Mouse (Mus musculus): ENCODE measurements around the gene Ndufb10. TPM values are rescaled to one million over a fixed set of nuclear protein-coding genes. Genes with fewer than 3 reads are reported as not detected.

The Ndufb10 gene
- total RNA-seq, 2 experiments from 2014 or later = 422 to 522 TPM

Other genes with a start within 250 kb of the Ndufb10 start
- 10 to 100 TPM; 20.3 to 23.9 TPM for gene Mlst8, start 245.4 kb downstream of the Ndufb10 start, total RNA-seq (2021)
- 10 to 100 TPM; 11.1 to 26.5 TPM for gene Caskin1, start 235.9 kb downstream of the Ndufb10 start, total RNA-seq (2021)
- gene Traf7, start 196.5 kb downstream of the Ndufb10 start, total RNA-seq (2021) = 100 to 1,000 TPM in 1 of 2 experiments, 10 to 100 TPM in 1; 83.5 to 104 TPM
- gene Rab26, start 190.3 kb downstream of the Ndufb10 start, total RNA-seq (2021) = 1 to 10 TPM; 1.2 to 1.5 TPM
- gene Pkd1, start 174.6 kb downstream of the Ndufb10 start, total RNA-seq (2021) = 10 to 100 TPM; 40.2 to 51.0 TPM
- gene Tsc2, start 91.8 kb downstream of the Ndufb10 start, total RNA-seq (2021) = 100 to 1,000 TPM in 1 of 2 experiments, 10 to 100 TPM in 1; 84.9 to 110 TPM
- 10 to 100 TPM in 1 of 2 experiments, 1 to 10 TPM in 1; 6.4 to 11.6 TPM for gene Nthl1, start 91.8 kb downstream of the Ndufb10 start, total RNA-seq (2021)
- 10 to 100 TPM; 66.9 to 72.8 TPM for gene Slc9a3r2, start 74.2 kb downstream of the Ndufb10 start, total RNA-seq (2021)
- gene Npw, start 66.0 kb downstream of the Ndufb10 start, total RNA-seq (2021) = not detected
- 10 to 100 TPM; 38.9 to 42.2 TPM for gene Zfp598, start 54.8 kb downstream of the Ndufb10 start, total RNA-seq (2021)
- gene Syngr3, start 34.5 kb downstream of the Ndufb10 start, total RNA-seq (2021) = 10 to 100 TPM in 1 of 2 experiments, 1 to 10 TPM in 1; 5.8 to 11.7 TPM
- 10 to 100 TPM; 36.0 to 36.8 TPM for gene Gfer, start 28.3 kb downstream of the Ndufb10 start, total RNA-seq (2021)
- 1 to 10 TPM; 4.3 to 6.6 TPM for gene Noxo1, start 28.2 kb downstream of the Ndufb10 start, total RNA-seq (2021)
- gene Tbl3, start 16.8 kb downstream of the Ndufb10 start, total RNA-seq (2021) = 10 to 100 TPM; 39.1 to 39.9 TPM
- under 1 TPM in 1 of 2 experiments, not detected in 1; 0.24 TPM for gene Rnf151, start 6.4 kb downstream of the Ndufb10 start, total RNA-seq (2021)
- 100 to 1,000 TPM; 785 to 825 TPM for gene Rps2, start 6.4 kb downstream of the Ndufb10 start, total RNA-seq (2021)
- 10 to 100 TPM; 12.0 to 51.3 TPM for gene Rpl3l, start 3.3 kb upstream of the Ndufb10 start, total RNA-seq (2021)
- gene Msrb1, start 12.2 kb upstream of the Ndufb10 start, total RNA-seq (2021) = 10 to 100 TPM; 75.1 to 93.3 TPM
- gene Hs3st6, start 28.5 kb upstream of the Ndufb10 start, total RNA-seq (2021) = 1 to 10 TPM; 1.6 to 2.0 TPM
- under 1 TPM; 0.48 to 0.75 TPM for gene Meiob, start 79.8 kb upstream of the Ndufb10 start, total RNA-seq (2021)
- gene Hagh, start 115.7 kb upstream of the Ndufb10 start, total RNA-seq (2021) = 100 to 1,000 TPM; 132 to 147 TPM
- 10 to 100 TPM; 43.4 to 52.2 TPM for gene Fahd1, start 125.9 kb upstream of the Ndufb10 start, total RNA-seq (2021)
- 10 to 100 TPM in 1 of 2 experiments, 1 to 10 TPM in 1; 9.1 to 17.1 TPM for gene Igfals, start 141.5 kb upstream of the Ndufb10 start, total RNA-seq (2021)
- gene Nubp2, start 161.9 kb upstream of the Ndufb10 start, total RNA-seq (2021) = 10 to 100 TPM; 42.2 to 43.7 TPM
- 10 to 100 TPM; 31.5 to 35.6 TPM for gene Spsb3, start 162.2 kb upstream of the Ndufb10 start, total RNA-seq (2021)
- gene Eme2, start 170.6 kb upstream of the Ndufb10 start, total RNA-seq (2021) = 10 to 100 TPM; 30.2 to 45.4 TPM
- 100 to 1,000 TPM; 123 to 140 TPM for gene Mrps34, start 170.6 kb upstream of the Ndufb10 start, total RNA-seq (2021)
- 10 to 100 TPM; 43.6 to 51.3 TPM for gene Nme3, start 172.0 kb upstream of the Ndufb10 start, total RNA-seq (2021)
- gene Mapk8ip3, start 212.5 kb upstream of the Ndufb10 start, total RNA-seq (2021) = 100 to 1,000 TPM in 1 of 2 experiments, 10 to 100 TPM in 1; 63.8 to 110 TPM
- gene Jpt2, start 236.2 kb upstream of the Ndufb10 start, total RNA-seq (2021) = 10 to 100 TPM; 38.4 to 44.4 TPM

Data from adrenal gland, postnatal 10 days (tissue).